Mouse (Mus musculus): ENCODE results near the gene Capns1. TPM values are rescaled to one million over a fixed set of nuclear protein-coding genes. Genes with fewer than 3 reads are reported as not detected.

The Capns1 gene
- polyA plus RNA-seq, 1 experiment from 2014 or later, result 120 TPM

GRCm38 (mm10) chr7:30155507-30155906 is 43.1 kb downstream of the Capns1 start:
- 95% methylated on average over 3 of the region's 3 CpGs for WGBS

DNA sequence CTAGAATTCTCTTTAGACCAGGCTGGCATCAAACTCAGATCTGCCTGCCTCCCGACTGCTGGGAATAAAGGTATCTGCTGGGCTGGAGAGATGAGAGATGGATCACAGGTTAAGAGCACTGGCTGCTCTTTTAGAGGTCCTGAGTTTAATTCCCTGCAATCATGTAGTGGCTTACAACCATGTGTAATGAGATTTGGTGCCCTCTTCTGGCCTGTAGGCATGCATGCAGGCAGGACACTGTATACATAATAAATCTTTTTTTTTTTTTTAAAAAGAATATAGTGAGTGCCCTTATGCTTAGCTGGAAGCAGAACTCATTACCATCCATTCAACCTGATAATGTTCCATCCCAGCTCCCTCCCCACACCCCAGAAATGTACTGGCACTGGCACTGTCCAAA is 44.6 kb downstream of the Capns1 start:
- WGBS, result 93% methylated on average over 1 of the region's 1 CpGs
- Histone ChIP-seq H3K9me3 (ENCODE audit: low read length) (peaks cover 44% of the 10 kb centered on the region), H3K4me1 (ENCODE audit: insufficient read depth, low read depth, low read length) (no peaks in the 10 kb centered on the region), H3K9ac (replicated peaks; ENCODE audit: low read depth) (no peak overlapping the region), H3K36me3 (ENCODE audit: insufficient read depth, low read length) (0 out of 2 replicates have a peak, but pooled peaks cover under 1% of the 10 kb centered on the region), H3K27me3 (replicated peaks; ENCODE audit: insufficient read depth, low read length) (no peaks in the 10 kb centered on the region), H3K4me3 (ENCODE audit: low read depth, low read length) (no peak overlapping the region), H3K27ac (ENCODE audit: low read length) (no peak overlapping the region), H3K4me2 (replicated peaks; ENCODE audit: low read depth, low read length) (no peak overlapping the region)
- TF ChIP-seq CTCF (IDR thresholded peaks at IDR 0.05) (peak; percentile 5; the same call in 1 of the 2 replicates), EP300 (IDR thresholded peaks at IDR 0.05) (no peak)
- DNase-seq (ENCODE audit: low spot score), result no peak
- ATAC-seq, result no peak

More at GRCm38 (mm10) chr7:30155507-30155906, 43.1 kb downstream of the Capns1 start:
- Histone ChIP-seq H3K36me3 (ENCODE audit: insufficient read depth, low read length) (peaks cover 11% of the 10 kb centered on the region; the same call in 1 of the 2 replicates), H3K27ac (ENCODE audit: low read length) (no peak overlapping the region), H3K9me3 (ENCODE audit: low read length) (peaks cover 42% of the 10 kb centered on the region), H3K27me3 (replicated peaks; ENCODE audit: insufficient read depth, low read length) (no peaks in the 10 kb centered on the region), H3K4me1 (ENCODE audit: insufficient read depth, low read depth, low read length) (no peaks in the 10 kb centered on the region), H3K4me2 (replicated peaks; ENCODE audit: low read depth, low read length) (no peak overlapping the region), H3K4me3 (ENCODE audit: low read depth, low read length) (no peak overlapping the region), H3K9ac (replicated peaks; ENCODE audit: low read depth) (no peak overlapping the region)
- DNase-seq (ENCODE audit: low spot score) (no peak), ATAC-seq (no peak)
- TF ChIP-seq EP300 (IDR thresholded peaks at IDR 0.05) (no peak), CTCF (IDR thresholded peaks at IDR 0.05) (no peak)

DNA sequence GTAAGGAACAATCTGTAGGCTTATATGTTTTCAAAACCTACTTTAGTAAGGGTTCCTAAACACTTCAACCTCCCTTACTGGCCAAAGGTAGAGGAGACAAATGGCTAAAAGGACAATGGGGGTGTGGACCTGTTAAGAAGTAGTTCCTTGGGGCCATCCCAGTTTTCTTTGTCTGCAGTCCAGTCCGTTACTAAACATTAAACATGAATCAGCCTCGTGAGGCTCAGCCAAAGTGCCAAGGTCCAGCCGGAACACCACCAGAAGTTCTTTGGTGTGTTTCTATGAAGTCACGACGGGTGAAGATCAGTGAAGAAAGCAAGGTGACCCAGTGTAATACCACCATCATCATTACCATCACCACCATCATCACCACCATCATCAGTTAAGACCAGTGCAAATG is 51.6 kb downstream of the Capns1 start:
- Histone ChIP-seq H3K9me3 (ENCODE audit: low read length) (peaks cover 20% of the 10 kb centered on the region), H3K4me2 (replicated peaks; ENCODE audit: low read depth, low read length) (no peak overlapping the region), H3K36me3 (ENCODE audit: insufficient read depth, low read length) (no peaks in the 10 kb centered on the region), H3K9ac (replicated peaks; ENCODE audit: low read depth) (no peak overlapping the region), H3K27ac (ENCODE audit: low read length) (no peak overlapping the region), H3K4me3 (ENCODE audit: low read depth, low read length) (no peak overlapping the region), H3K27me3 (replicated peaks; ENCODE audit: insufficient read depth, low read length) (no peaks in the 10 kb centered on the region), H3K4me1 (ENCODE audit: insufficient read depth, low read depth, low read length) (no peaks in the 10 kb centered on the region)
- TF ChIP-seq CTCF (IDR thresholded peaks at IDR 0.05), result no peak
- DNase-seq (ENCODE audit: low spot score), result no peak
- no peak for ATAC-seq
- 89% methylated on average over 5 of the region's 5 CpGs for WGBS

GRCm38 (mm10) chr7:30143555-30144209 is 54.9 kb downstream of the Capns1 start:
- no peaks in the 10 kb centered on the region for H3K36me3 ChIP-seq (ENCODE audit: insufficient read depth, low read length)
- DNase-seq (ENCODE audit: low spot score), result peak; percentile 82
- H3K4me1 ChIP-seq (ENCODE audit: insufficient read depth, low read depth, low read length), result no peaks in the 10 kb centered on the region
- H3K9me3 ChIP-seq (ENCODE audit: low read length), result peaks cover 3% of the 10 kb centered on the region; the same call in 1 of the 2 replicates
- H3K9ac ChIP-seq (replicated peaks; ENCODE audit: low read depth), result peak overlapping the region; percentile 55
- ATAC-seq, result peak; percentile 88
- under 1% methylated on average over 35 of the region's 35 CpGs for WGBS
- no peaks in the 10 kb centered on the region for H3K27me3 ChIP-seq (replicated peaks; ENCODE audit: insufficient read depth, low read length)
- H3K27ac ChIP-seq (ENCODE audit: low read length), result no peak overlapping the region
- TF ChIP-seq EP300 (IDR thresholded peaks at IDR 0.05), result no peak
- TF ChIP-seq CTCF (IDR thresholded peaks at IDR 0.05), result 0 out of 2 replicates have a peak, but pooled peaks have one; percentile 25
- peak overlapping the region; percentile 80 for H3K4me2 ChIP-seq (replicated peaks; ENCODE audit: low read depth, low read length)
- peak overlapping the region; percentile 50 for H3K4me3 ChIP-seq (ENCODE audit: low read depth, low read length)

DNA sequence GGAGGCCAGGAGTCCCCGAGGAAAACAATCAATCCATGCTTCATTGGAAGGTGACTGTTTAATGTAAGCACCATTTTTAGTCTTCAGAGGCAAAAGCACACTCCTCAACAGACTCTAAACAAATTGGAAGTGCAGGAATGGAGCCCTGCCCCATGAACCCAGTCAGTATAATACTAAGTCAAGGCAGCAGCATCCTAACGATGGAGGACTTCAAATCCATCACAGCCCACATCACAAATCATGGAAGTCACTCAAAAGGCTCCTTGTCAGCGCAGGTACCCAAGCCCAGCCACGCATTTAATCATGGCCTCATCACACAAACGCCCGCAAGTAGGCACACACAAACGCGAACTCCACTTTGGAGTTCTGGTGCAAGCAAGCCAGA is 55.4 kb downstream of the Capns1 start:
- no peaks in the 10 kb centered on the region for H3K9me3 ChIP-seq (ENCODE audit: low read length)
- no peak for DNase-seq (ENCODE audit: low spot score)
- no peak overlapping the region for H3K27ac ChIP-seq (ENCODE audit: low read length)
- H3K36me3 ChIP-seq (ENCODE audit: insufficient read depth, low read length), result no peaks in the 10 kb centered on the region
- peak overlapping the region; percentile 6; the same call in 1 of the 2 replicates for H3K9ac ChIP-seq (replicated peaks; ENCODE audit: low read depth)
- no peaks in the 10 kb centered on the region for H3K27me3 ChIP-seq (replicated peaks; ENCODE audit: insufficient read depth, low read length)
- WGBS, result 4% methylated on average over 8 of the region's 8 CpGs
- TF ChIP-seq EP300 (IDR thresholded peaks at IDR 0.05), result no peak
- peak overlapping the region; percentile 80 for H3K4me2 ChIP-seq (replicated peaks; ENCODE audit: low read depth, low read length)
- ATAC-seq, result peak; percentile 11; the same call in 1 of the 2 replicates
- H3K4me1 ChIP-seq (ENCODE audit: insufficient read depth, low read depth, low read length), result no peaks in the 10 kb centered on the region
- peak overlapping the region; percentile 50 for H3K4me3 ChIP-seq (ENCODE audit: low read depth, low read length)

Other genes starting within 250 kb of the Capns1 start
- gene Zfp74, start 244.7 kb downstream of the Capns1 start, polyA plus RNA-seq (2015; fragmentation: Nextera tagmentation; extraction: Ambion mirVana), result 5.1 and 6.7 TPM in 2 replicates
- 4.1 and 5.8 TPM in 2 replicates for gene Zfp568, start 214.9 kb downstream of the Capns1 start, polyA plus RNA-seq (2015; fragmentation: Nextera tagmentation; extraction: Ambion mirVana)
- 2.3 and 2.4 TPM in 2 replicates for gene Zfp14, start 147.4 kb downstream of the Capns1 start, polyA plus RNA-seq (2015; fragmentation: Nextera tagmentation; extraction: Ambion mirVana)
- gene Zfp82, start 125.9 kb downstream of the Capns1 start, polyA plus RNA-seq (2015; fragmentation: Nextera tagmentation; extraction: Ambion mirVana), result 3.8 and 4.0 TPM in 2 replicates
- 0.07 TPM in 1 of 2 replicates, not detected in the other for gene Gm26920, start 108.4 kb downstream of the Capns1 start, polyA plus RNA-seq (2015; fragmentation: Nextera tagmentation; extraction: Ambion mirVana)
- 4.8 and 5.2 TPM in 2 replicates for gene Zfp566, start 108.3 kb downstream of the Capns1 start, polyA plus RNA-seq (2015; fragmentation: Nextera tagmentation; extraction: Ambion mirVana)
- gene Zfp260, start 104.0 kb downstream of the Capns1 start, polyA plus RNA-seq (2015; fragmentation: Nextera tagmentation; extraction: Ambion mirVana), result 58.4 and 61.0 TPM in 2 replicates
- 3.5 and 3.7 TPM in 2 replicates for gene Zfp382, start 76.9 kb downstream of the Capns1 start, polyA plus RNA-seq (2015; fragmentation: Nextera tagmentation; extraction: Ambion mirVana)
- gene Zfp146, start 29.1 kb downstream of the Capns1 start, polyA plus RNA-seq (2015; fragmentation: Nextera tagmentation; extraction: Ambion mirVana), result 6.0 and 6.9 TPM in 2 replicates
- gene Cox7a1, start 14.7 kb downstream of the Capns1 start, polyA plus RNA-seq (2015; fragmentation: Nextera tagmentation; extraction: Ambion mirVana), result 18.7 and 18.8 TPM in 2 replicates
- 122 and 144 TPM in 2 replicates for gene Polr2i, start 33.1 kb upstream of the Capns1 start, polyA plus RNA-seq (2015; fragmentation: Nextera tagmentation; extraction: Ambion mirVana)
- gene Tbcb, start 33.5 kb upstream of the Capns1 start, polyA plus RNA-seq (2015; fragmentation: Nextera tagmentation; extraction: Ambion mirVana), result 142 and 143 TPM in 2 replicates
- 0.27 TPM in 1 of 2 replicates, not detected in the other for gene Ovol3, start 36.9 kb upstream of the Capns1 start, polyA plus RNA-seq (2015; fragmentation: Nextera tagmentation; extraction: Ambion mirVana)
- 0.37 and 0.81 TPM in 2 replicates for gene Thap8, start 81.3 kb upstream of the Capns1 start, polyA plus RNA-seq (2015; fragmentation: Nextera tagmentation; extraction: Ambion mirVana)
- gene Wdr62, start 81.6 kb upstream of the Capns1 start, polyA plus RNA-seq (2015; fragmentation: Nextera tagmentation; extraction: Ambion mirVana), result 2.5 and 2.7 TPM in 2 replicates
- 4.3 and 5.0 TPM in 2 replicates for gene Clip3, start 92.9 kb upstream of the Capns1 start, polyA plus RNA-seq (2015; fragmentation: Nextera tagmentation; extraction: Ambion mirVana)
- 60.6 and 78.2 TPM in 2 replicates for gene Alkbh6, start 109.9 kb upstream of the Capns1 start, polyA plus RNA-seq (2015; fragmentation: Nextera tagmentation; extraction: Ambion mirVana)
- 13.1 and 17.2 TPM in 2 replicates for gene Syne4, start 116.0 kb upstream of the Capns1 start, polyA plus RNA-seq (2015; fragmentation: Nextera tagmentation; extraction: Ambion mirVana)
- not detected in 2 replicates for gene E130208F15Rik, start 122.9 kb upstream of the Capns1 start, polyA plus RNA-seq (2015; fragmentation: Nextera tagmentation; extraction: Ambion mirVana)
- gene Sdhaf1, start 125.1 kb upstream of the Capns1 start, polyA plus RNA-seq (2015; fragmentation: Nextera tagmentation; extraction: Ambion mirVana), result 17.6 and 20.0 TPM in 2 replicates
- gene Lrfn3, start 164.0 kb upstream of the Capns1 start, polyA plus RNA-seq (2015; fragmentation: Nextera tagmentation; extraction: Ambion mirVana), result 2.0 and 2.8 TPM in 2 replicates
- gene Tyrobp, start 214.9 kb upstream of the Capns1 start, polyA plus RNA-seq (2015; fragmentation: Nextera tagmentation; extraction: Ambion mirVana), result 209 and 244 TPM in 2 replicates
- 7.2 and 9.4 TPM in 2 replicates for gene Hcst, start 221.0 kb upstream of the Capns1 start, polyA plus RNA-seq (2015; fragmentation: Nextera tagmentation; extraction: Ambion mirVana)
- gene Nfkbid, start 222.9 kb upstream of the Capns1 start, polyA plus RNA-seq (2015; fragmentation: Nextera tagmentation; extraction: Ambion mirVana), result 1.9 and 2.5 TPM in 2 replicates
- 6.8 and 8.1 TPM in 2 replicates for gene Aplp1, start 246.7 kb upstream of the Capns1 start, polyA plus RNA-seq (2015; fragmentation: Nextera tagmentation; extraction: Ambion mirVana)